Mouse (Mus musculus) adrenal gland, postnatal 36 days (tissue): ENCODE measurements around the gene Dnal4. TPM values are rescaled to one million over a fixed set of nuclear protein-coding genes. Genes with fewer than 3 reads are reported as not detected.

Experiments
- DNase-seq, 2 experiments: peaks; one replicate each; pipeline ENCODE4 v3.0.0; 2021; ENCODE audit warnings: mixed read lengths in 1 of 2
- total RNA-seq, 2 experiments: library from RNA; stranded (reverse); gene quantifications; 2 replicates each; pipeline ENCODE4 v1.2.3; 2021

Dnal4 gene
- total RNA-seq, 2 experiments from 2014 or later: 19.5 to 22.9 TPM

DNA sequence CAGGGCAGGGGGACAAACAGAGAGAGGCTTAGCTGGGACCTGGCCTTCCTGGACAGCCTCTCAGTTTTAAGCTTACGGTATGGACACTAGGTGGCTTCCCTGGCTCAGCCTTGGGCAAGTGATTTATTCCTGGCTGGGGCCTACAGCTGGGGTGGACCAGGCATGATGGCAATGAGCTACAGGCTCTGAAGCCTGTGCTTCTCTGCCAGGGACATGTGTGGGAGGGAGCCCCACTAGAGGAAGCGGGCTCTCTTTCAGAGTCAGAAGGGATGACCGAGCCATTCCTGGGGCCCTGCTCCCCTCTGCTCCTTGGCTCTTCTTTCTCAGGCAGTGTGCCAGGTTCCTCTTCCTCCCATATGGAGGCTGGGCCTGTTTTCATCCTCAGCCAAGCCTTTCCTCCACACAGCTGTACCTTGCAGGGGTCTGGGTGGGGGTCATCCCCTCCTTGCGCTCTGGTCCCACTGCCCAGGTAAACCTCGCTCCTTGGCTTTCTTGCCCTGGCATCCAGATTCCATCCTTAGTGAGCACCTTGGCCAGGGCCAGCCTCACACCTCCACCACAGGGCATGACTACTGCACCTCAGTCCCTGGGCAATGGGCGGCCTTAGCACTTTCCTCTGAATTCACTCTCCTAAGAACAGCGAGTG lies 13.9 kb downstream of the Dnal4 start:
- no peak for DNase-seq

DNA sequence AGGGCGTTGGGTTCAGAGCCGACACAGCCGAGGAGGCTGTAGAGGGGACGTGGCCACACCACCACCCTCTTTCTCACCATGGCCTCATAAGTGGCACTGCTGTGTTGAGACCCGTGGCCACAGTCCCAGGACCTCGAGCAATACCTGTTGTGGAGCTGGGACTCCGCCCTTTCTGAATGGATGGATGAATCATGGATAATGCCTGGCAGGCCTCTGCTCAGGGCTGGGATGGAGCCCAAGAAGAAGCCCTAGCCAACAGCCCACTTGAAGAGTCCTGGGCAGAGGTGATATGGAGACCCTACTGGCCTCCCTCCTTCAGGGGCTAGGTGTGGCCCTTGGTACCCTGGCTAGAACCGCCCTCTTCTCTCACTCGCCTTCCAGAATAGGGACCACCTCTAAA lies 14.6 kb downstream of the Dnal4 start:
- no peak for DNase-seq

DNA sequence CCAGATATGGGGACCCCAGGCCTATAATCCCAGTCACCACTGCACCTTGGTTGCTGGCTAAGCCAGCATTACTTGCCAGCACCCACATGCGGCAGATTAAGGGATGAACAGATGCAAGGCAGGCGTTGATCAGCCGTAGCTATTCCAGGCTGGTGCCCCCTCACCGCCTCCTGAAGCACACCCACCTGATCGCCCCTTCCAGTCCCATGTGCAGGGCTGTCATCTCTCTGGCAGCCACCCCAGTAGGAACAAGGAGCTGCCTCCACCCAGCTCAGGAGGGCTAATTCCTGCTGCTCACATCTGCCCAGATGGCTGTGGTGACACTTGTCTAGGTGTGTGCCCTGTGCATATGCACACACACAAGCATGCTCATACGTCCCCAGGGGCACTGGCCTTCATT lies 16.7 kb downstream of the Dnal4 start:
- DNase-seq: no peak

DNA sequence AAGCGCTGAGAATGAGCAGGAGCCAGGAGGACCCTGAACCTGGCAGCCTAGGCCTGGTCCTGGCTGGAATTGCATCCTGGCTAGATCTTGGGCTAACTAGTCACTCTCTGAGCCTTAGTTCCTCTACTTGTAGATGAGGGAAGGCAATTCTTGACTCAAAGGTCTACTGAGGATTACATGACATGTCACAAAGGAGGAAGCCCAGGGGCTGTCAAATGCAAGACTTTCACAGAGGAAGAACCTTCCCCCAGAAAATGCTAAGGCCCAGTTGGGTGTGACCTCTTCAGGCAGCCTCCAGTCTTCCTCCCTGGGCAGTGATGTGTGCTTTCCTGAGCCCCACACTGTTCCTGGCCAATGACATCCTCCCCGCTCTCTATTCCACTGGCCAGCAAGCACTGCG lies 20.5 kb downstream of the Dnal4 start:
- DNase-seq: no peak

DNA sequence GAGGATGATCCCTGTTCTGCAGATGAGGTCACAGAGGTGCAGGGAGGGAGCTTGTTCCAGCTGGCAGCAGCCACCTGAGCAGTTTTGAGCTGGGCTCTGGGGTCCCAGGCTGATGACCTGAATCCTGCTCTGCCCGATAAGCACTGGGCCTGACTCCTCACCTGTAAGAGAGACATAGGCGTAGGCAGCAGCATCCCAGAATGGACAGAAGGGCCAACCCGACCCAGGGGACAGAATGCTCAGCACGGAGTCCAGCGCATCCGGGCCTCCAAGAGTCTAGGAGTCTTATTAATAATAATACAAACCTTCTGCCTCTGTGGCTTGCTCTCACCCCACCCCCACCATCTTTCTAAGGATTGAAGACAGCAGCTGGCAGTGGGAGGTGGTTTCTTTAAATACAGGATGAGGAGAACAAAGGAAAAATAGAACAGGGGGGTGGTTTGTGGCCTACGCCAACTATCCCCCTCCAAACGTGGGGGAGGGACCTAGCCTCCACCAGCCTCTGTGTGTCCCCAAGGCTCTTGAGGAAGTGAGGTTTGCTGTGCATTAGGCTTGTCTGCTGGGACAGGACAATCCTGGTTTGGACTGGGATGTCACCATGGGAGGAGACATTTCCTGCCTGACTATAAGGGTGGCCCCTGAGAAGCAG lies 21.5 kb downstream of the Dnal4 start:
- no peak for DNase-seq

DNA sequence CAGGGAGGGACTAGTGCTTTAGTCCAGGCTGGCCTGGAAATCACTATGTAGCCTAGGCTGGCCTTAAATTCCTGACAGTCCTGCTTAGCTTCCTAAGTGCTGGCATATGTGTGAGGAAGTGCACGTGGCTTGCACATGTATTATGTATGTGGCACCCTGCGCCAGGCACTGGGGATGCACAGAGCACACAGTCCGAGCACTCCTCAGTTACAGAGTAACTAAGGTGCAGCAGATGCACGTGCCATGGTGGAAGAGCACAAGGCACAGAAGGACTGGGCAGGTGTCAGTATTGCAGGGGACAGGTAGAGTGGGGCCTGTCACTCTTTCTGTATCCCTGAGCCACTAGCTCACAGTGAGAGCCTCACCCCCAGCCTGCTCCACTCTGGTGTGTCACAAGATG lies 22.5 kb downstream of the Dnal4 start:
- no peak for DNase-seq

DNA sequence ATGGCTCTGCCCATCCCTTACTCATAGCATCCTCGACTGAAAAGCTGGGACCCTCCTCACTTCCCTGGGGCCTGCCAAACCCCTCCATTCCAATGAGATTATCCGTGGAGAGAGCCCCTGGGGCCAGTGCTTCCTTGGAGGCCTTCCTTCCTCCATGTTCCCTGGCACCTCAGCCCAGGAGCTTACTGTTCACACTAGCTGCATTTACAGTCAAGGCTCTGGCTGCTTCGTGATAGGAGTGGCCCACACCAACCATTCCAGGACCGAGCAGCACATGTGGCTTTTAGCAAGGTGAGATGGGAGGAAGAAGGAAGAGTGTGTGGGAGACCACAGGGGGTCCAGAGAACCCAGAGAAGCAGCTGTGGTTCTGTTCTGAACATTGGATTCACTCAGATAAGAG lies 23.8 kb downstream of the Dnal4 start:
- no peak for DNase-seq

DNA sequence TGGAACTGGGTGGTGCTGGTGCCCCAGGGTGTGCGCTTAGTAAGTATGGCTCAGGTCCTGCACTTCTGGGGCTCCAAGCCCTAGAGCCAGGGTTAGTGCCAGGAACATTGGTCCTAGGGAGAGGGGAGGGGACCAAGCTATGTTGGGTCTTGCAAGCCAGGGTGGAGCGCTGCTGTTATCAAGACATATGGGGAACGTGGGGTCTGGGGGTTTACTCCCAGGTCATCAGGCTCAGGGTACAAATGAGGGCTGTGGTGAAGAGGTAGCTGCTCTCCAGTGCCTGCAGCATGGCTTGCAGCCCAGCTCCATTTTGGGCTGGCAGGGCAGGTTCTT lies 24.3 kb downstream of the Dnal4 start:
- no peak for DNase-seq

DNA sequence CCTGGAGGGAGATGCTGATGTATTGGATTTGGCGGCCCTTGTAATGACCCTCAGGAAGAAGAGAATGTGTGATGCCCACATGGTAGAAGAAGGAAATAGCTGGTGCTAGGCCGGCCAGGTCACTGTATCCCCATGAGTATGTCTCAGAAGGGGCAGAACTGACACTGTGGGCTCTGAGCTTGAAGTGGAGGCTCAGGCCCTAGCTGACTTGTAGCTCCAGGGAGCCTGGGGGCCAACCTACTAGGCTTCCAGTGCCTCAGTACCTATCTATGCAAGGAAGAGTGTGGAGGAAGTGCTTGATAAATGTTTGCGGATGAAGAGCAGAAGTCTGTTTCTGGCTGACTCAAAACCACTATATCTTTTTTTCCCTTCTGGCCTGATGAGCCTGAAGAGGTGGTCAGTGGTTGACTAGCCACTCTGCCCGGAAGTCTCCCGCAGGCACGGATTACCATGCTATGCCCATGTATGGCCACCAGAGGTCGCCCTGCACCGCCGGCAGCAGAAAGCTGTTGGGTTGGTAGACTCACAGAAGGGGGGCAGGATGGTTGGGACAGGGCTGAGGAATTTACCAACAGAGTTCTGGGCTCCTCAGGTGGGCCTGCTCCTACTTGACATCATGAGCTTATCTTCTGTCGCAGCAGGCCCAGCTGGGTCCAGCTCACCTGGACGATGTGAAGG lies 24.8 kb downstream of the Dnal4 start:
- DNase-seq: peak; percentile 77 to 81

DNA sequence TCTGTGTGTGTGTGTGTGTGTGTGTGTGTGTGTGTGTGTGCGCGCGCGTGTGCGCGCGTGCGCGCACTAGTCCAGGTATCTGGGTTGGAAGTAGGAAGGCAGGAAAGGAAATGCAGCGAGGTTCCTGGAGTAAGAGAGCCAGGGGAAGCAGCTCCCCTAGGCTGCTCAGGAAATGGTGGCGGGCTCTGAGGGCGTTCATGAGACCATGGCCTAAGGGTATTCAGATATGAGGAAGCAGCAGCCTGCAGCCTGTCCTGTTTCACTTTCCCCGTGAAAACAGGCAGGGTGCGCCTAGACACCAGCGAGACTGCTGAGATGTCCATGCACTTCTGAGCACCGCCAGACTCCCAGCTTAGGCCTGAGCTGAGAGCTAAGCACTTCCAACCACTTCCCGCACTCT lies 25.9 kb downstream of the Dnal4 start:
- no peak for DNase-seq

DNA sequence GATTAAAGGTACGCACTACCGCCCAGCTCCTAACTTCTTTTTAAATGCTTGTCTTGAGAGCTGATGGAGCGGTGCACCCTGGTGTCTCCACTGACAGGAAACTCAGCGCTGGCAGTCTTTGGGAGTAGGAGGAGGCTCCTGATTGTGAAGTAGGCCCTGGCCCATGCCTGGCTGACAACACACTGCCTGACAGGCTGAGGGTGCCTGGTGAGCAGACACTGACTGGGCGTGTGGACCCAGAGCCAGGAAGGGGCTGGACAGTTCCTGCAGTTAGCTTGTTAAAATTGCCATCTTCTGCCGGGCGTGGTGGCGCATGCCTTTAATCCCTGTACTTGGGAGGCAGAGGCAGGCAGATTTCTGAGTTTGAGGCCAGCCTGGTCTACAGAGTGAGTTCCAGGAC lies 27.4 kb downstream of the Dnal4 start:
- DNase-seq: no peak

DNA sequence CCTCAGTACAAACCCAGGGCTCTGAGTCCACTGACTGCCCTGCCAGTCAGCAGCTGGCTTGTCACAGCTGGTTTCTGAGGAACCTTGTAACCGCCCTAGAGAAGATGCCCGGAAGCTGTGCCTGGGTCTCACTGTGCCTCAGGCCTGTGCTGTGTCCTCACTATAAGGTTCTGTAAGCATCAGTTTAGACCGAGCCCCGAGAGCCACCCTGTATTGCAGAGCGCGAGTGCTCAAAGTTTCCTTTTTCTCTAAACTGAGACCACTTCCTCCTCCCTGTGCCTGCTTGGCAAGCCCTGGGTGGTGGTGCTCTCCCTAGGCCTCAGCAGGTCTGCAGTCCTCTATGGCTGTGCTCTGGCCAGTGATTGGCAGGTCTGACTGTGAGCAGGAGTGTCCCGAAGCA lies 28.5 kb downstream of the Dnal4 start:
- no peak for DNase-seq

DNA sequence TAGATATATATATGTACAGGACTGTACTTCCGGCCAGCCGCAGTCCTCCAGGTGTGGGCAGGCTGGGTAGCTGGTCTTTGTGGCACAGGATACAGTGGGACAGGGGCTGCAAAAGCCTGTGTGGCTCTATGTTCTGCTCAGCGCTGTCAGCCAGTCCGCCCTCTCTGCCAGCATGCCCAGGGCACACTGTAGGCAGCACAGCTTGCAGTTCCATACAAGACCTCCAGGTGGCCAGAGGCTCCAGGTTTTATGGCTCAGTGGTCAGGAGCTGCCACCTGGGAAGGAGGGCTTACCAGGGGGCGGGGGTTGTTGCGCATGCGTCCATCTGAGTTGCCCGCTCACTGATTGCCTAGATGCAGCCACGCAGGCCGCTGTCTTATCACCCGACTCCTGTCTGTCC lies 29.7 kb downstream of the Dnal4 start:
- DNase-seq: no peak

DNA sequence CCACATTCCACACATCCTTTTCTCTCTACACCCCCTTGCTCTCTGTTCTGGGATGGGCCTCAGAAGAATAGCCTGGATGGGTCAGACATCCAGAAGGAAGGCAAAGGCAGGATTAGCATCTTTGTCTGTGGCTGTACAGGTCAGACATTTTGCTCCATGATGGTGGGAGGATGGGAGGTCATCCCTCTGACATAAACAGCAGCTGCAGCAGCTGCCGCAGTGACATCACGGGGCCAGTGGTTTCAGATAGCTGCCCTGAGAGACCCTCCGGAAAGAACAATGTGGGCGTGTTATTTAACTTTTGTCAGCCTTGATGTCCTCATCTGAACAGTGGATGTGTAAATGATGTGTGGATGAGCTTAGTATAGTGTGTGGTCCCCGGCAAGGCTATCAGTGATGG lies 31.8 kb downstream of the Dnal4 start:
- DNase-seq: no peak

DNA sequence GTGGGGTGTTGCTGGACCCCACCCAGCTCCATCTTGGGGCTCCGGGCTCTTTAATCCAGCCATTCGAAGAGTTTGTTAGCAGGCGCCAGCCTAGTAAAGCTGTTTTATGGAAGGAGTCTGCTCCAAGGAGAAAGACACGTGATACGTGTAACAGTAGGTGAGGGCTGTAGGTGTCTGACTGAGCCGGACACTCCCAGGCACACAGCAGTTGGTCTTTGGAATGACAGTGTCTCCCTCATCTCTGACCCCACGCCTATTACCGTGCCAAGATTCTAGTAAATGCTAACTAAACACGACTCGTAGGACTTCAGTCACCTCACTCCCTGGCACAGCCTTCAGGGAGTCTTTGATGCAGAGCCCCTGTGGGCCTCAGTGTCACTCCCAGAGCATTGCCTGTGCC lies 32.3 kb downstream of the Dnal4 start:
- DNase-seq: no peak

DNA sequence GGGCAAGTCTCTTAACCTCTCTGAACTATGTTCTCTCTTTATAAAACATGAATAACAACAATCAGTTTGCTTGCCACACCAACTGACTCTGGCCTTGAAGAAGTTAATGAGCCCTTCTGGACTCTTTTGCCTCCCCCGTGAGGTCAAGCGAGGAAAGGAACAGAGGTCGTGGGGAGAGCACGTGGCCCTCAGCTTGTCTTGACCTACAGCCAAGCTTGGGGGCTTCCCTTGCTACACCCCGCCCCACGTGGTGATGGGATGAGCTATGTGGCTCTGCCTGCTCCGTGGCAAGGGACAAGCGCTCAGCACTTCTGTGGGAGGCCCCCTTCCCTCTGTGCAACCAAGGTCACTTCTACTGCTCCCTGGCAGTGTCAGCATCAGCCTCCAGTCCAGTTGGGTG lies 32.9 kb downstream of the Dnal4 start:
- DNase-seq: no peak

DNA sequence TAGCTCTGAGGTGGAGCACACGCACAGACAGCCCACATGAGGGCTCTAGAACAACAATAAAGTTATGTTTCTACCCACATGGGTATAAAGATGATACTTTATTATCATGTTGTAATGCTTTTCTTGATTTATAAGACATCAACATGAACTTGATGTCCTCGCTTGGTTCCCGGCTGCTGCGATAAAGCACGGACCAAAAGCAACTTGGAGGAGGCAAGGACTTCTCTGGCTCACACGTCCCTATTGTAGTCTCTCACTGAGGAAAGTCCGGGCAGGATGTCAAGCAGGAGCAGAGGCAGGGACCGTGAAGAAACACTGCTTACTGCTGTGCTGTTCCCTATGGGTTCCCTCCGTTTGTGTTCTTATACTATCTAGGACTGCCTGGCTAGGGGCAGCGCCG lies 33.6 kb downstream of the Dnal4 start:
- DNase-seq: no peak

DNA sequence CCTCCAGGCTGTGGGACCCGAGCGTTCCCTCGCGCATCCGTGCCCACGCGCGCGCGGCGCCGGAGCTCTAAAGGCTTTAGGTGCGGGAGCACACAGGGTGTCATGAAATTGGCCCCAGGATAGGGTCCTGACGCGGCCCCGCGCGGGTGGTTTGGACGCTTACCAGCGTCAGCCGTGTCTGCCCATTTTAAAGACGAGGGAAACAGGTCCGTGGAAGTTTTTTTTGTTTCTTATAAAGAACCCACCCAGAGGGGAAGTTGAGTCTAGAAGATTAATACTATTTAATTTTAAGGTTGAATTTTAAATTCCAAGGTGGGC lies 35.0 kb downstream of the Dnal4 start:
- DNase-seq: no peak

DNA sequence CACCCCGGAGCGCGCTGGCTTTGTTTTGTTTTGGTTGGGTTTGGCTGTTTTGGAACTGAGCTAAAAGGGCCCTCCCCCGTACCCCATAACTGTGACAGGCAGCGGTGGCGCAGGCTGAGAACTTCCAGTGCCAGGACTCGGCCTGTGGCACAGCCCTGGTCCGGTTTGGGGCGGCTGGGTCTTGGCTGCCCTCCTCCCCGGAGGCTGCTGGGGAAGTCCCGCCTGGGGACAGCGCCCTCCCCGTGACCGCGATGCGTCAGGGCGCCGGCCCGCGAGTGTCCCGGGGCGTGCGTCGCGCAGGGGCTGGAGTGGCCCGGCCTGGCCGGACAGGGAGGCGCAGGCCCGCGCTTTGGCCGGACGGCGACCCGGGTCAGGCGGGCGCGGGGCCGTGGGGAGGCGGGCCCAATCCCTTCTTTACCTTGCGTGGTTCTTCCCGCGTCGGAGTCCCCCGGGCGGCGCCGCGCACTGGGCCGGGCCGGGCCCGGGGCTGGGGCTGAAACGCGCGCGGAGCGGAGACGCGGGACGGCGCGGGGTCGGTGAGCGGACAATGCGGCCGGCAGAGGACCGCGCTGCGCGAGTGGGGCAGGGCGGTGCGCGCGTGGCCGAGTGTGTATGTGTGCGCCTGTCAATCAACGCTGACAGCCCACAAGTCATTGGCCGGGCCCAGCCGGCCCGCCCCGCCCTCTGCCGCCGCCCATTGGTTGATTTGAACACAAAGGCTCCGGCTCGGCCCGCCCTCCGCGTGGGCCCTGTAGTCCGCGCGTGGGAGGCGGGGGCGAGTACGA lies 35.5 kb downstream of the Dnal4 start, which contains the start of gene Sun2:
Gene Sun2 (minus strand): TSS at position 616 of the 785 bp plus-strand sequence.
- peak; percentile 93 to 96 for DNase-seq

DNA sequence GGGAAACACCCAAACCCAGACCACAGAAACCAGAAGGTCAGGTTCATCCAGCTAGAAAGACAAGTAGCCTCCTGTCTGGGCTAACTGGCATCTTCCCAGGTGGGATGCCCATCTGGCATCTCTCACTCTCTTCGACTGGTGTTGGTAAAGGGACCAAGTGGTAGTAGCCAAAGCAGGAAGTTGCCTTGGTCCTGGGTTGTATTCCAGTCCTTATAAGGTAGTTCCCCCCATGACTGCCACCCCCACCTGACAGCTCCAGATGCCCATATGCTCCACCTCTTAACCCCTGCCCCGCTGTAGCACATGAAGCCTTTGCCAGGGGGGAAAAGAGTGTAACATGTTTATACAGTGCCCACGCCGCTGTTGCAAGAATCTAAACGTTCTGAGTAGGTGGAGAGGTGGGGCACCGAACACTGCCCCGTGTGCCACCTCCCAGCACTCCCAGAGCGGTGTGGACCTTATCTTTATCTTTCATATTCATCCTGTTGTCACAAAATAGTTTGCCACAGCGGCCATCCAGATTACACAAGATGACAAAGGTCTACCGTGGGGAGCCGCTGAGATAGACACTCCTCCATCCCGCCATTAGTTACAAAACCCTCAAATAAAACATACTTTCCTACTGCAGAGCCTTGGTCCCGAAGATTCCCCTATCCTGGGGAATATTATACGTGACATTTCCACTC lies 36.3 kb downstream of the Dnal4 start:
- DNase-seq: no peak

DNA sequence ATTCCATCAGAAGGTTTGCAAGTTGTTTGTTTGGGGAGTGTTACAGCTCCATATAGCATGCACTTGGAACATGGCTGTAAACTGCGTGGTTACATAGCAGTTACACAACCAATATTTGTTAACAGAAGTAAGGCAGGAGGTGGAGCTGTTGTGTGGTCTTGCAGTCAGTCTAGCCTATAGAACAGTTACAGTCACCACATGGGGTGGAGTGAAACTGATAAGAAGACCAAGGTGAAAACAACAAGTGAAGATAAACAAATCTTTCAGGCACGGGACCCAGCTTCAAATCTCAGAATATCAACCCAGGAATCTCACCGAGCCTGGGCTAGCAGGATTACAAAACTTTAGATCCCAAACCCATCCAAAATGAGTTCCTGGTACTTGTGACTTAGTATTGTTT lies 36.9 kb downstream of the Dnal4 start:
- no peak for DNase-seq

DNA sequence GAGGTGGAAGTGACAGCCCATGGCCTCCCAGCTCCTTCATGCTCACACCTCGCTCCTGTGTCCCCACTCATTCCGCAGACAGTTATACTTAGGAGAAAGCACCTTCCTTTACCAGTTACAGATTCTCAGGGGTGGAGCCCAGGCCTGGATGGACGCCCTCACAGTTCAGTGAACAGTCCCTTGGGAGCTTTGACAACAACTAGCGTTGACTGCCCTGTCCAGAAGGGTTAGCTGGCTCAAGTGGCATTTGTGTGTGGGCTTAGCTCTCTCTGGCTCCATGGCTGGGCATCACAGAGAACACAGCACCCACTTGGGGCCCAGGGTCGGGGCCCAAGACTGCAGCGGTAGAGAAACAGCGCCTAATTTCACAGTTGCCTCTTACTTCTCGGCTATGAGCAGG lies 43.3 kb downstream of the Dnal4 start:
- DNase-seq: peak in 1 of 2 experiments; percentile 35

DNA sequence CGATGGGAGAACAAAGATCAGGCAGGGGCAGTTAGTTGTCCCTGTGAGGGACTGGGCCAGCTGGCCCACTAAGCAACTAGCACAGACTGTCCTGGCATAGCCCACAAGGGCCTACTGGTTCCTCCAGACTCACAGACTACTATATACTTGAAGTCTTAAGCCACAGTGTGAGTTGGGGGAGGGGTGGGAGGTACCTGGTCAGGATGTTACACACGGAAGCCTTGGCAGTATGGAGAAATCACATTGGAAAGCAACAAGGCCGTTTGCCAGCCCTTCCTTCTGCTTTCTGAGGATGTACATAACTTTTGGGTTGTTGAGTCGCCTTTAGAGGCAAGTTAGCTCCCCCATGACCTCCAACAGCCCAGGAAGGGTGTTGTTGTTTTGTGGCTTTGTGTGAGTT lies 44.0 kb downstream of the Dnal4 start:
- no peak for DNase-seq
